In genomic region chr17:47462728-47463388, GRCm38 (mm10) we compare ENCODE assay signal across 24 mouse cellular contexts. TPM values are rescaled to one million over a fixed set of nuclear protein-coding genes. Genes with fewer than 3 reads are reported as not detected.
A peak's percentile ranks its signal among the peaks of the same experiment; 100 is the strongest.
DNase-seq lines count a peak whose midpoint lies in the region; ATAC-seq and TF ChIP-seq lines count a peak whose summit lies in the region.
"Had no signal": no experiment of that assay in that cellular context is flagged by ENCODE, and none has a peak within 500 bp of the region (broad histone marks: within the 10 kb centered on the region; RNA-seq: fewer than 3 reads in every experiment).

No protein-coding gene starts in this region.

- H3K27me3 ChIP-seq in heart, embryonic 16.5 days (ENCODE audit: control insufficient read depth, insufficient read depth, low read length): peaks cover 3% of the 10 kb centered on the region; the same call in 1 of the 2 replicates
- no peaks in the 10 kb centered on the region for H3K27me3 ChIP-seq in lung, postnatal 0 days (replicated peaks; ENCODE audit: insufficient read depth, low read length)
- no peaks in the 10 kb centered on the region for H3K27me3 ChIP-seq in intestine, embryonic 16.5 days (replicated peaks; ENCODE audit: control insufficient read depth, insufficient read depth, low read length)
- H3K27me3 ChIP-seq in stomach, embryonic 15.5 days (replicated peaks): no peaks in the 10 kb centered on the region; the same call in 1 of the 2 replicates
- H3K27me3 ChIP-seq: Patski had no signal

- ATAC-seq in heart, embryonic 16.5 days (replicated peaks; ENCODE audit: extremely low read depth, insufficient read depth, low FRiP score): no peak
- 0 out of 2 replicates have a peak, but pooled peaks have one; percentile 34 for ATAC-seq in lung, postnatal 0 days
- peak; percentile 66 for ATAC-seq in intestine, embryonic 16.5 days
- ATAC-seq in stomach, embryonic 15.5 days (ENCODE audit: insufficient read depth, low FRiP score, low read depth): peak; percentile 84
- ATAC-seq: forebrain, embryonic 14.5 days; inflammation-experienced regulatory T-cells, adult 6 months; Patski had no signal

- no peaks in the 10 kb centered on the region for H3K9me3 ChIP-seq in heart, embryonic 16.5 days (replicated peaks; ENCODE audit: control insufficient read depth, low read length)
- no peaks in the 10 kb centered on the region for H3K9me3 ChIP-seq in lung, postnatal 0 days (ENCODE audit: low read length)
- no peaks in the 10 kb centered on the region for H3K9me3 ChIP-seq in intestine, embryonic 16.5 days (ENCODE audit: control insufficient read depth, low read length)
- H3K9me3 ChIP-seq in stomach, embryonic 15.5 days: no peaks in the 10 kb centered on the region
- H3K9me3 ChIP-seq: embryonic facial prominence, embryonic 15.5 days; limb, embryonic 12.5 days; neural tube, embryonic 15.5 days had no signal

- H3K36me3 ChIP-seq in heart, embryonic 16.5 days (ENCODE audit: control insufficient read depth, insufficient read depth): no peaks in the 10 kb centered on the region
- no peaks in the 10 kb centered on the region for H3K36me3 ChIP-seq in lung, postnatal 0 days (ENCODE audit: insufficient read depth, low read length)
- H3K36me3 ChIP-seq in intestine, embryonic 16.5 days (ENCODE audit: control insufficient read depth, insufficient read depth, low read length): no peaks in the 10 kb centered on the region
- no peaks in the 10 kb centered on the region for H3K36me3 ChIP-seq in stomach, embryonic 15.5 days
- H3K36me3 ChIP-seq: embryonic facial prominence, embryonic 15.5 days; limb, embryonic 12.5 days; neural tube, embryonic 15.5 days had no signal

- H3K4me1 ChIP-seq in heart, embryonic 16.5 days (ENCODE audit: control insufficient read depth, insufficient read depth, low read length): peaks cover 23% of the 10 kb centered on the region
- H3K4me1 ChIP-seq in lung, postnatal 0 days (ENCODE audit: insufficient read depth, low read depth, low read length): no peaks in the 10 kb centered on the region
- peaks cover 46% of the 10 kb centered on the region for H3K4me1 ChIP-seq in intestine, embryonic 16.5 days (ENCODE audit: control insufficient read depth, insufficient read depth, low read length)
- H3K4me1 ChIP-seq in stomach, embryonic 15.5 days: peaks cover 45% of the 10 kb centered on the region
- H3K4me1 ChIP-seq: neural tube, embryonic 15.5 days had no signal

- H3K9ac ChIP-seq in heart, embryonic 16.5 days (ENCODE audit: low read length): 0 out of 2 replicates have a peak overlapping the region, but pooled peaks have one; percentile 35
- H3K9ac ChIP-seq in lung, postnatal 0 days (replicated peaks; ENCODE audit: low read depth): no peak overlapping the region
- no peak overlapping the region for H3K9ac ChIP-seq in intestine, embryonic 16.5 days (ENCODE audit: low read depth, low read length)
- no peak overlapping the region for H3K9ac ChIP-seq in stomach, embryonic 15.5 days
- H3K9ac ChIP-seq: embryonic facial prominence, embryonic 15.5 days; limb, embryonic 12.5 days; neural tube, embryonic 15.5 days had no signal

- H3K4me2 ChIP-seq in heart, embryonic 16.5 days (ENCODE audit: low read depth, low read length): no peak overlapping the region
- no peak overlapping the region for H3K4me2 ChIP-seq in lung, postnatal 0 days (replicated peaks; ENCODE audit: low read depth, low read length)
- no peak overlapping the region for H3K4me2 ChIP-seq in intestine, embryonic 16.5 days (ENCODE audit: low read depth, low read length)
- no peak overlapping the region; the same call in 1 of the 2 replicates for H3K4me2 ChIP-seq in stomach, embryonic 15.5 days
- H3K4me2 ChIP-seq: embryonic facial prominence, embryonic 15.5 days; limb, embryonic 12.5 days; neural tube, embryonic 15.5 days had no signal

- H3K27ac ChIP-seq in heart, embryonic 16.5 days (ENCODE audit: low read length): peak overlapping the region; percentile 30
- no peak overlapping the region for H3K27ac ChIP-seq in lung, postnatal 0 days (ENCODE audit: low read length)
- peak overlapping the region; percentile 50 for H3K27ac ChIP-seq in intestine, embryonic 16.5 days (ENCODE audit: low read length)
- H3K27ac ChIP-seq in stomach, embryonic 15.5 days: peak overlapping the region; percentile 77
- H3K27ac ChIP-seq: embryonic facial prominence, embryonic 15.5 days; limb, embryonic 12.5 days; neural tube, embryonic 15.5 days had no signal

- intact Hi-C loops in left cerebral cortex, postnatal 36 days (cut with DNase I): no loop called here

- TF ChIP-seq CTCF in lung, postnatal 0 days (IDR thresholded peaks at IDR 0.05): no peak

- TF ChIP-seq EP300 in lung, postnatal 0 days (IDR thresholded peaks at IDR 0.05): no peak

- 41% methylated on average over 9 of the region's 9 CpGs for WGBS in heart, embryonic 16.5 days
- WGBS in lung, postnatal 0 days: 32% methylated on average over 9 of the region's 9 CpGs
- 40% methylated on average over 9 of the region's 9 CpGs for WGBS in intestine, embryonic 16.5 days
- WGBS in stomach, embryonic 15.5 days: 41% methylated on average over 9 of the region's 9 CpGs

- H3K4me3 ChIP-seq in heart, embryonic 16.5 days (ENCODE audit: low read length): no peak overlapping the region
- H3K4me3 ChIP-seq in lung, postnatal 0 days (ENCODE audit: low read depth, low read length): no peak overlapping the region
- no peak overlapping the region for H3K4me3 ChIP-seq in intestine, embryonic 16.5 days (ENCODE audit: low read length)
- no peak overlapping the region for H3K4me3 ChIP-seq in stomach, embryonic 15.5 days (replicated peaks)
- H3K4me3 ChIP-seq: embryonic facial prominence, embryonic 15.5 days; limb, embryonic 12.5 days; neural tube, embryonic 15.5 days had no signal

- DNase-seq in heart, postnatal 4 days: no peak
- no peak for DNase-seq in lung, postnatal 0 days (ENCODE audit: low spot score)
- no peak for DNase-seq in lung, postnatal 36 days
- no peak for DNase-seq in left cerebral cortex, postnatal 36 days (ENCODE audit: low spot score in 2 of 2)
- no peak for DNase-seq in urinary bladder, adult 18-20 months (ENCODE audit: low spot score in 2 of 2)
- DNase-seq: adrenal gland, adult 2 months; cerebellum, adult 18-20 months; heart, postnatal 36 days; kidney, postnatal 4 days; layer of hippocampus, postnatal 36 days; thymus, adult 2 months had no signal

RNA-seq across cellular contexts. Expression of gene 1700001C19Rik, which starts 25.7 kb away (rescaled TPM):
- 0.57 and 0.64 TPM in 2 replicates for polyA plus RNA-seq in heart, embryonic 16.5 days (2015; fragmentation: Nextera tagmentation; extraction: Ambion mirVana)
- total RNA-seq in heart, postnatal 4 days (2021): under 1 TPM; 0.32 to 0.45 TPM
- 0.15 and 0.44 TPM in 2 replicates for polyA plus RNA-seq in lung, postnatal 0 days (2015; fragmentation: Nextera tagmentation; extraction: Ambion mirVana)
- polyA plus RNA-seq in intestine, embryonic 16.5 days (2015; fragmentation: Nextera tagmentation; extraction: Ambion mirVana): 0.17 and 0.45 TPM in 2 replicates
- polyA plus RNA-seq in stomach, embryonic 15.5 days (2015; fragmentation: Nextera tagmentation; extraction: Ambion mirVana): 0.12 and 0.37 TPM in 2 replicates
- not detected for total RNA-seq in left cerebral cortex, postnatal 36 days (2021)
- total RNA-seq: adrenal gland, adult 2 months; common myeloid progenitor, adult 5-6 weeks; gastrocnemius, adult 18-20 months; heart, postnatal 36 days; layer of hippocampus, postnatal 36 days; megakaryocyte-erythroid progenitor cell, adult 5-6 weeks had no signal
- polyA plus RNA-seq: inflammation-experienced regulatory T-cells, adult 6 months; spleen, adult 2 months had no signal

RNA-seq across cellular contexts. Expression of gene AI661453, which starts 26.4 kb away (rescaled TPM):
- 0.77 and 0.92 TPM in 2 replicates for polyA plus RNA-seq in heart, embryonic 16.5 days (2015; fragmentation: Nextera tagmentation; extraction: Ambion mirVana)
- total RNA-seq in heart, postnatal 4 days (2021): 1 to 10 TPM; 2.2 to 3.5 TPM
- 2.8 and 3.3 TPM in 2 replicates for polyA plus RNA-seq in lung, postnatal 0 days (2015; fragmentation: Nextera tagmentation; extraction: Ambion mirVana)
- polyA plus RNA-seq in intestine, embryonic 16.5 days (2015; fragmentation: Nextera tagmentation; extraction: Ambion mirVana): 3.7 and 4.6 TPM in 2 replicates
- polyA plus RNA-seq in stomach, embryonic 15.5 days (2015; fragmentation: Nextera tagmentation; extraction: Ambion mirVana): 3.5 and 4.0 TPM in 2 replicates
- total RNA-seq in left cerebral cortex, postnatal 36 days (2021): under 1 TPM; 0.30 to 0.43 TPM
- polyA plus RNA-seq: inflammation-experienced regulatory T-cells, adult 6 months had no signal

RNA-seq across cellular contexts. Expression of gene Taf8, which starts 39.2 kb away (rescaled TPM):
- 20.3 and 20.8 TPM in 2 replicates for polyA plus RNA-seq in heart, embryonic 16.5 days (2015; fragmentation: Nextera tagmentation; extraction: Ambion mirVana)
- 10 to 100 TPM; 13.7 to 14.6 TPM for total RNA-seq in heart, postnatal 4 days (2021)
- 16.0 and 22.4 TPM in 2 replicates for polyA plus RNA-seq in lung, postnatal 0 days (2015; fragmentation: Nextera tagmentation; extraction: Ambion mirVana)
- 19.1 and 20.4 TPM in 2 replicates for polyA plus RNA-seq in intestine, embryonic 16.5 days (2015; fragmentation: Nextera tagmentation; extraction: Ambion mirVana)
- polyA plus RNA-seq in stomach, embryonic 15.5 days (2015; fragmentation: Nextera tagmentation; extraction: Ambion mirVana): 23.3 and 25.2 TPM in 2 replicates
- 10 to 100 TPM; 16.9 to 20.6 TPM for total RNA-seq in left cerebral cortex, postnatal 36 days (2021)

RNA-seq across cellular contexts. Expression of gene Ccnd3, which starts 42.0 kb away (rescaled TPM):
- polyA plus RNA-seq in heart, embryonic 16.5 days (2015; fragmentation: Nextera tagmentation; extraction: Ambion mirVana): 412 and 420 TPM in 2 replicates
- total RNA-seq in heart, postnatal 4 days (2021): 100 to 1,000 TPM; 170 to 175 TPM
- polyA plus RNA-seq in lung, postnatal 0 days (2015; fragmentation: Nextera tagmentation; extraction: Ambion mirVana): 195 and 214 TPM in 2 replicates
- 371 and 393 TPM in 2 replicates for polyA plus RNA-seq in intestine, embryonic 16.5 days (2015; fragmentation: Nextera tagmentation; extraction: Ambion mirVana)
- 391 and 408 TPM in 2 replicates for polyA plus RNA-seq in stomach, embryonic 15.5 days (2015; fragmentation: Nextera tagmentation; extraction: Ambion mirVana)
- total RNA-seq in left cerebral cortex, postnatal 36 days (2021): 10 to 100 TPM; 30.1 to 34.9 TPM
